Mouse (Mus musculus) small intestine, adult 2 months (tissue): ENCODE data around the gene Nr2f6.

Experiments used
- CTCF ChIP-seq: fragments of 200-500 bp; IDR thresholded peaks from 2 replicates; pipeline ENCODE4 v1.5.1; 2012; ENCODE audit warnings: low read depth, mild to moderate bottlenecking, control low read depth, inconsistent platforms, low read length, moderate library complexity, mixed read lengths; ENCODE audit not compliant: insufficient replicate concordance, insufficient read length; ENCODE audit errors: extremely low read depth
- POLR2A ChIP-seq: fragments of 200-500 bp; IDR thresholded peaks from 2 replicates; pipeline ENCODE4 v1.6.1; 2012; ENCODE audit warnings: low read depth, mild to moderate bottlenecking, control low read depth, inconsistent platforms, low read length, moderate library complexity

GRCm38 (mm10) chr8:71383860-71384259 lies 2.1 kb upstream of the Nr2f6 start:
- TF ChIP-seq CTCF (no peak), POLR2A (no peak; the same call in 1 of the 2 replicates)
